Mouse (Mus musculus): ENCODE measurements at regions not wholly inside any gene's neighbourhood (a gene's known extent, or its start where the extent isn't known, plus 50 kb on each side); places are given as distances from the start of the nearest gene placed in this dataset.

- TF ChIP-seq POLR2A (IDR thresholded peaks at IDR 0.05; ENCODE audit: borderline replicate concordance, low read depth, low read length) (no peak), CTCF (IDR thresholded peaks at IDR 0.05; ENCODE audit: low read depth, low read length) (no peak)
Observed at GRCm38 (mm10) chr12:30707271-30707670, 123.0 kb downstream of the Tmem18 start.

Data from bone marrow macrophage, adult 2 months (primary cell).